Mouse (Mus musculus): ENCODE data around the gene Fam83b. TPM values are rescaled to one million over a fixed set of nuclear protein-coding genes. Genes with fewer than 3 reads are reported as not detected.

The Fam83b gene
- polyA plus RNA-seq, 1 experiment from 2014 or later, result 0.07 TPM

DNA sequence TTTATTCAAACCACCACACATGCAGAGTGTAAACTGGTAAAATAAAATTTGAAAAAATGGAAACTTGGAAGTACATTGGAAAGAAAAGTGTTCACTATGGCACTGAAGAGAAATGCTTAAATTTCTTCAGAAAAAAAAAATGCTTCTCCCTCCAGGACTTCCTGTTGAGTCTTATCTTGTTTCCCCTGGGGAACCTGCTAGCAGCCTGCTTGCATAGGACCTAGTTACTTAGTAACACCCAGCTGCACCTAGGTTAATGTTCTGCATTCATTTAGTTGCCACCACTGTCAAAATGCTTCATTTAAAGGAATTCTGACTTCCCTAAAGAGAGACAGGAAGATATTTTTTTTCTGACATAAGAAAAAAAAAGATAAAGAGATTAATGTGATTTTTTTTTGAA, 61.3 kb downstream of the Fam83b start:
- Histone ChIP-seq H3K9ac (replicated peaks) (no peak overlapping the region), H3K36me3 (replicated peaks; ENCODE audit: insufficient read depth, low read length) (no peaks in the 10 kb centered on the region), H3K27me3 (ENCODE audit: insufficient read depth, low read length) (no peaks in the 10 kb centered on the region), H3K9me3 (ENCODE audit: low read length) (no peaks in the 10 kb centered on the region), H3K4me3 (ENCODE audit: low read depth, low read length) (no peak overlapping the region), H3K4me2 (ENCODE audit: low read depth, low read length) (no peak overlapping the region), H3K27ac (ENCODE audit: low read depth) (no peak overlapping the region), H3K4me1 (ENCODE audit: insufficient read depth) (no peaks in the 10 kb centered on the region)
- no peak for ATAC-seq
- TF ChIP-seq EP300 (IDR thresholded peaks at IDR 0.05; ENCODE audit: low read depth) (no peak), CTCF (IDR thresholded peaks at IDR 0.05; ENCODE audit: low read depth) (no peak)
- DNase-seq, result no peak

DNA sequence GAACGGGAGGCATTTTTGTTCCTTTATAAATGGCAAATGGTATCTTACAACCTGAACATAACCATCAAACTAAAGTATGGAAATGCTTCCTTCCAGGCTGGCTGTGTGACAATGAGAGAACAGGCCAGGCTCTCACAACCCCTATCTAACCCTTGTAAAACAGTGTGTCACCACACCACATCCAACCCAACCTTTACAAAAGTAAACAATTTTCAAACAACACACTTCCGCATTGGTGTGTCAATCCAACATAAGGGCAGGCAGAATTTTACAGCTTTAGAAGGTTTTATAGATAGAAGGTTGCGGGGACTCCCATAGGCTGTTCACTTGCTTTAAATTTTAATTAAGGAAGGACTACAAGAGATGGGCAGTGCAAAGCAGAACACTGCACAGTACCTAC, 77.2 kb downstream of the Fam83b start:
- Histone ChIP-seq H3K4me3 (ENCODE audit: low read depth, low read length) (no peak overlapping the region), H3K4me1 (ENCODE audit: insufficient read depth) (no peaks in the 10 kb centered on the region), H3K36me3 (replicated peaks; ENCODE audit: insufficient read depth, low read length) (no peaks in the 10 kb centered on the region), H3K27ac (ENCODE audit: low read depth) (no peak overlapping the region), H3K27me3 (ENCODE audit: insufficient read depth, low read length) (no peaks in the 10 kb centered on the region), H3K9me3 (ENCODE audit: low read length) (no peaks in the 10 kb centered on the region; the same call in 1 of the 2 replicates), H3K9ac (replicated peaks) (no peak overlapping the region), H3K4me2 (ENCODE audit: low read depth, low read length) (no peak overlapping the region)
- ATAC-seq (no peak), DNase-seq (no peak)
- TF ChIP-seq EP300 (IDR thresholded peaks at IDR 0.05; ENCODE audit: low read depth), result no peak
- no peak for TF ChIP-seq CTCF (IDR thresholded peaks at IDR 0.05; ENCODE audit: low read depth)
- 79% methylated on average over 3 of the region's 3 CpGs for WGBS (ENCODE audit: insufficient replicate concordance)

GRCm38 (mm10) chr9:76480088-76480487, 86.8 kb downstream of the Fam83b start:
- no peak overlapping the region for H3K27ac ChIP-seq (ENCODE audit: low read depth)
- TF ChIP-seq CTCF (IDR thresholded peaks at IDR 0.05; ENCODE audit: low read depth) (no peak), EP300 (IDR thresholded peaks at IDR 0.05; ENCODE audit: low read depth) (no peak)
- H3K4me2 ChIP-seq (ENCODE audit: low read depth, low read length), result no peak overlapping the region
- DNase-seq (no peak), ATAC-seq (no peak)
- no peaks in the 10 kb centered on the region for H3K9me3 ChIP-seq (ENCODE audit: low read length)
- H3K4me3 ChIP-seq (ENCODE audit: low read depth, low read length), result no peak overlapping the region
- H3K36me3 ChIP-seq (replicated peaks; ENCODE audit: insufficient read depth, low read length), result no peaks in the 10 kb centered on the region
- no peaks in the 10 kb centered on the region for H3K4me1 ChIP-seq (ENCODE audit: insufficient read depth)
- 35% methylated on average over 3 of the region's 3 CpGs for WGBS (ENCODE audit: insufficient replicate concordance)
- no peaks in the 10 kb centered on the region for H3K27me3 ChIP-seq (ENCODE audit: insufficient read depth, low read length)
- H3K9ac ChIP-seq (replicated peaks), result no peak overlapping the region

- Histone ChIP-seq H3K36me3 (replicated peaks; ENCODE audit: insufficient read depth, low read length) (no peaks in the 10 kb centered on the region), H3K27me3 (ENCODE audit: insufficient read depth, low read length) (no peaks in the 10 kb centered on the region), H3K4me3 (ENCODE audit: low read depth, low read length) (no peak overlapping the region), H3K4me1 (ENCODE audit: insufficient read depth) (no peaks in the 10 kb centered on the region), H3K4me2 (ENCODE audit: low read depth, low read length) (no peak overlapping the region), H3K9me3 (ENCODE audit: low read length) (no peaks in the 10 kb centered on the region), H3K9ac (replicated peaks) (no peak overlapping the region), H3K27ac (ENCODE audit: low read depth) (no peak overlapping the region)
- ATAC-seq (no peak), DNase-seq (no peak)
- TF ChIP-seq CTCF (IDR thresholded peaks at IDR 0.05; ENCODE audit: low read depth), result no peak
- TF ChIP-seq EP300 (IDR thresholded peaks at IDR 0.05; ENCODE audit: low read depth), result no peak
- 73% methylated on average over 4 of the region's 4 CpGs for WGBS (ENCODE audit: insufficient replicate concordance)
Measured at GRCm38 (mm10) chr9:76469500-76469899, 97.4 kb downstream of the Fam83b start.

GRCm38 (mm10) chr9:76461547-76461946, 105.4 kb downstream of the Fam83b start:
- no peak overlapping the region for H3K9ac ChIP-seq (replicated peaks)
- H3K4me2 ChIP-seq (ENCODE audit: low read depth, low read length), result no peak overlapping the region
- no peaks in the 10 kb centered on the region for H3K4me1 ChIP-seq (ENCODE audit: insufficient read depth)
- no peaks in the 10 kb centered on the region for H3K36me3 ChIP-seq (replicated peaks; ENCODE audit: insufficient read depth, low read length)
- DNase-seq, result no peak
- no peaks in the 10 kb centered on the region for H3K9me3 ChIP-seq (ENCODE audit: low read length)
- no peaks in the 10 kb centered on the region for H3K27me3 ChIP-seq (ENCODE audit: insufficient read depth, low read length)
- H3K4me3 ChIP-seq (ENCODE audit: low read depth, low read length), result no peak overlapping the region
- TF ChIP-seq CTCF (IDR thresholded peaks at IDR 0.05; ENCODE audit: low read depth), result no peak
- TF ChIP-seq EP300 (IDR thresholded peaks at IDR 0.05; ENCODE audit: low read depth), result no peak
- no peak for ATAC-seq
- H3K27ac ChIP-seq (ENCODE audit: low read depth), result no peak overlapping the region

DNA sequence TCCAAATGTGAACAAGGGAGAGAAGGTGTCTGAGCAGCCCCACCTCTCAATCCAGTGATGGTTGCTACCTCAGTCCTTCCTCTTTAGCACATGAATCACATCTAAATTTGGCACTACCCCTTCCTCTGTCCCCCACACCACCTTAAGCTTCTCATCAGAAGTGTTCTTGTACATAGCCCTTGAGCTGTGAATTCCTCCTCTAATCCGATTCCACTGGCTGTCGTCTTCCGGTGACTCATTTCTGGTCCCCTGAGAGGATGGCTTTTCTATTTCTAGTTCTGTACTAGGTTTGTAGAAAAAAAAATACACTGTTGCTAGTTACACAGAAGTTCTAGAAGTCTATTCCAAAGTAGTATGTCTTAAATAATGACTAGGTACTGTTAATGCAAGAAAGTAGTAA, 111.2 kb downstream of the Fam83b start:
- Histone ChIP-seq H3K9ac (replicated peaks) (no peak overlapping the region), H3K36me3 (replicated peaks; ENCODE audit: insufficient read depth, low read length) (no peaks in the 10 kb centered on the region), H3K4me3 (ENCODE audit: low read depth, low read length) (no peak overlapping the region), H3K4me1 (ENCODE audit: insufficient read depth) (no peaks in the 10 kb centered on the region), H3K4me2 (ENCODE audit: low read depth, low read length) (no peak overlapping the region), H3K27ac (ENCODE audit: low read depth) (no peak overlapping the region), H3K27me3 (ENCODE audit: insufficient read depth, low read length) (no peaks in the 10 kb centered on the region), H3K9me3 (ENCODE audit: low read length) (no peaks in the 10 kb centered on the region)
- DNase-seq, result no peak
- WGBS (ENCODE audit: insufficient replicate concordance), result 81% methylated on average over 3 of the region's 3 CpGs
- ATAC-seq, result no peak
- TF ChIP-seq EP300 (IDR thresholded peaks at IDR 0.05; ENCODE audit: low read depth) (no peak), CTCF (IDR thresholded peaks at IDR 0.05; ENCODE audit: low read depth) (no peak)

Other genes with a start within 250 kb of the Fam83b start
- gene Hcrtr2, start 243.3 kb downstream of the Fam83b start, polyA plus RNA-seq (2015; fragmentation: Nextera tagmentation; extraction: Ambion mirVana), result 0.11 and 0.16 TPM in 2 replicates